In genomic region chr1:50990661-50991060, GRCm38 (mm10) we compare ENCODE assay signal across 13 mouse cellular contexts.
"Had no signal": no experiment of that assay in that cellular context is flagged by ENCODE, and none has a peak within 500 bp of the region (broad histone marks: within the 10 kb centered on the region; RNA-seq: fewer than 3 reads in every experiment).

No protein-coding gene starts in this region.

- H3K4me2 ChIP-seq: kidney, embryonic 15.5 days; liver, embryonic 11.5 days; liver, embryonic 15.5 days; midbrain, embryonic 15.5 days; neural tube, embryonic 12.5 days had no signal

- H3K4me3 ChIP-seq: kidney, embryonic 15.5 days; limb, embryonic 10.5 days; liver, embryonic 15.5 days; midbrain, embryonic 10.5 days; midbrain, embryonic 15.5 days; neural tube, embryonic 12.5 days had no signal

- H3K27ac ChIP-seq: kidney, embryonic 15.5 days; limb, embryonic 10.5 days; liver, embryonic 15.5 days; midbrain, embryonic 10.5 days; midbrain, embryonic 15.5 days; neural tube, embryonic 12.5 days had no signal

- H3K36me3 ChIP-seq: kidney, embryonic 15.5 days; limb, embryonic 10.5 days; liver, embryonic 15.5 days; midbrain, embryonic 10.5 days; midbrain, embryonic 15.5 days; neural tube, embryonic 12.5 days had no signal

- H3K9me3 ChIP-seq: kidney, embryonic 15.5 days; limb, embryonic 10.5 days; liver, embryonic 15.5 days; midbrain, embryonic 10.5 days; midbrain, embryonic 15.5 days; neural tube, embryonic 12.5 days had no signal

- H3K9ac ChIP-seq: kidney, embryonic 15.5 days; liver, embryonic 15.5 days; midbrain, embryonic 15.5 days; neural tube, embryonic 12.5 days had no signal

- DNase-seq: kidney, postnatal 14 days; lung, adult 2 months; lung, postnatal 36 days; right cerebral cortex, postnatal 14 days; thymus, postnatal 4 days had no signal

- ATAC-seq: lung, postnatal 0 days; midbrain, embryonic 15.5 days had no signal

- H3K4me1 ChIP-seq: kidney, embryonic 15.5 days; limb, embryonic 10.5 days; liver, embryonic 15.5 days; midbrain, embryonic 15.5 days; neural tube, embryonic 12.5 days had no signal

- H3K27me3 ChIP-seq: kidney, embryonic 15.5 days; liver, embryonic 15.5 days; midbrain, embryonic 15.5 days; neural tube, embryonic 12.5 days had no signal
